Mouse (Mus musculus): Measurements from ENCODE around the gene Vps52. TPM values are rescaled to one million over a fixed set of nuclear protein-coding genes. Genes with fewer than 3 reads are reported as not detected.
"Not testable (repeated sequence)": the region's sequence is repeated elsewhere in the genome, so short reads cannot be mapped to it uniquely, and the experiment has no call there.

The Vps52 gene
- polyA plus RNA-seq, 1 experiment from 2014 or later = 53.5 TPM

GRCm38 (mm10) chr17:33965846-33966550, 10.4 kb downstream of the Vps52 start:
- H3K27ac ChIP-seq = no peak overlapping the region
- no peaks in the 10 kb centered on the region for H3K9me3 ChIP-seq (replicated peaks)
- no peak overlapping the region for H3K4me2 ChIP-seq
- H3K4me1 ChIP-seq = no peaks in the 10 kb centered on the region
- no peak overlapping the region for H3K4me3 ChIP-seq (replicated peaks)
- H3K27me3 ChIP-seq = no peaks in the 10 kb centered on the region
- no peak overlapping the region for H3K9ac ChIP-seq
- H3K36me3 ChIP-seq = peaks cover 53% of the 10 kb centered on the region
- ATAC-seq (replicated peaks; ENCODE audit: low FRiP score) = 0 out of 2 replicates have a peak, but pooled peaks have one; percentile 20
- WGBS = 88% methylated on average over 16 of the region's 16 CpGs

- Histone ChIP-seq H3K4me1 (no peaks in the 10 kb centered on the region), H3K9ac (no peak overlapping the region), H3K9me3 (replicated peaks) (no peaks in the 10 kb centered on the region), H3K4me2 (no peak overlapping the region), H3K36me3 (peaks cover 29% of the 10 kb centered on the region), H3K27me3 (peaks cover under 1% of the 10 kb centered on the region; the same call in 1 of the 2 replicates), H3K4me3 (replicated peaks) (no peak overlapping the region), H3K27ac (no peak overlapping the region)
- peak; percentile 63 for ATAC-seq (replicated peaks; ENCODE audit: low FRiP score)
- WGBS = 5% methylated on average over 9 of the region's 9 CpGs
These were observed 12.9 kb downstream of the Vps52 start for GRCm38 (mm10) chr17:33968489-33968888.

GRCm38 (mm10) chr17:33968927-33969326, 13.3 kb downstream of the Vps52 start:
- H3K4me1 ChIP-seq = no peaks in the 10 kb centered on the region
- no peaks in the 10 kb centered on the region for H3K9me3 ChIP-seq (replicated peaks)
- 28% methylated on average over 5 of the region's 5 CpGs for WGBS
- peak; percentile 27; the same call in 1 of the 2 replicates for ATAC-seq (replicated peaks; ENCODE audit: low FRiP score)
- no peak overlapping the region for H3K27ac ChIP-seq
- H3K4me3 ChIP-seq (replicated peaks) = no peak overlapping the region
- H3K27me3 ChIP-seq = peaks cover 3% of the 10 kb centered on the region; the same call in 1 of the 2 replicates
- no peak overlapping the region for H3K9ac ChIP-seq
- H3K4me2 ChIP-seq = no peak overlapping the region
- H3K36me3 ChIP-seq = peaks cover 24% of the 10 kb centered on the region

- no peak overlapping the region for H3K4me3 ChIP-seq (replicated peaks)
- no peaks in the 10 kb centered on the region for H3K9me3 ChIP-seq (replicated peaks)
- H3K9ac ChIP-seq = no peak overlapping the region
- peaks cover 3% of the 10 kb centered on the region; the same call in 1 of the 2 replicates for H3K27me3 ChIP-seq
- H3K4me1 ChIP-seq = no peaks in the 10 kb centered on the region
- H3K27ac ChIP-seq = no peak overlapping the region
- ATAC-seq (replicated peaks; ENCODE audit: low FRiP score) = no peak
- no peak overlapping the region for H3K4me2 ChIP-seq
- H3K36me3 ChIP-seq = peaks cover 21% of the 10 kb centered on the region
- WGBS = 79% methylated on average over 4 of the region's 4 CpGs
These were observed 13.8 kb downstream of the Vps52 start for GRCm38 (mm10) chr17:33969394-33969793.

GRCm38 (mm10) chr17:33972691-33973090, 17.1 kb downstream of the Vps52 start:
- ATAC-seq (replicated peaks; ENCODE audit: low FRiP score) = no peak; the same call in 1 of the 2 replicates
- Histone ChIP-seq H3K27me3 (peaks cover 28% of the 10 kb centered on the region), H3K4me3 (replicated peaks) (no peak overlapping the region), H3K36me3 (no peaks in the 10 kb centered on the region), H3K9me3 (replicated peaks) (no peaks in the 10 kb centered on the region), H3K4me1 (peaks cover 1% of the 10 kb centered on the region), H3K27ac (no peak overlapping the region), H3K9ac (no peak overlapping the region), H3K4me2 (no peak overlapping the region)
- 5% methylated on average over 1 of the region's 1 CpGs for WGBS

- Histone ChIP-seq H3K9ac (no peak overlapping the region), H3K4me2 (no peak overlapping the region), H3K4me3 (replicated peaks) (no peak overlapping the region), H3K27me3 (peaks cover 37% of the 10 kb centered on the region), H3K4me1 (peaks cover 10% of the 10 kb centered on the region), H3K27ac (no peak overlapping the region), H3K9me3 (replicated peaks) (no peaks in the 10 kb centered on the region), H3K36me3 (no peaks in the 10 kb centered on the region)
- no peak for ATAC-seq (replicated peaks; ENCODE audit: low FRiP score)
- 66% methylated on average over 3 of the region's 3 CpGs for WGBS
These were observed 18.0 kb downstream of the Vps52 start for GRCm38 (mm10) chr17:33973572-33973971.

GRCm38 (mm10) chr17:33977861-33978557, 22.4 kb downstream of the Vps52 start:
- H3K4me1 ChIP-seq = peaks cover 30% of the 10 kb centered on the region
- peak overlapping the region; percentile 75 for H3K4me2 ChIP-seq
- WGBS = 2% methylated on average over 57 of the region's 57 CpGs
- H3K9me3 ChIP-seq (replicated peaks) = no peaks in the 10 kb centered on the region
- peak overlapping the region; percentile 27; the same call in 1 of the 2 replicates for H3K9ac ChIP-seq
- no peaks in the 10 kb centered on the region for H3K36me3 ChIP-seq
- no peak for ATAC-seq (replicated peaks; ENCODE audit: low FRiP score)
- no peak overlapping the region for H3K27ac ChIP-seq
- peak overlapping the region; percentile 47 for H3K4me3 ChIP-seq (replicated peaks)
- peaks cover 60% of the 10 kb centered on the region for H3K27me3 ChIP-seq

GRCm38 (mm10) chr17:33978631-33979031, 23.0 kb downstream of the Vps52 start:
- no peaks in the 10 kb centered on the region for H3K9me3 ChIP-seq (replicated peaks)
- H3K4me3 ChIP-seq (replicated peaks) = peak overlapping the region; percentile 47
- WGBS = under 1% methylated on average over 17 of the region's 17 CpGs
- peak; percentile 76 for ATAC-seq (replicated peaks; ENCODE audit: low FRiP score)
- no peaks in the 10 kb centered on the region for H3K36me3 ChIP-seq
- peaks cover 58% of the 10 kb centered on the region for H3K27me3 ChIP-seq
- H3K27ac ChIP-seq = no peak overlapping the region
- peak overlapping the region; percentile 75 for H3K4me2 ChIP-seq
- peak overlapping the region; percentile 27; the same call in 1 of the 2 replicates for H3K9ac ChIP-seq
- H3K4me1 ChIP-seq = peaks cover 30% of the 10 kb centered on the region

GRCm38 (mm10) chr17:33979512-33980050, 24.0 kb downstream of the Vps52 start:
- Histone ChIP-seq H3K36me3 (no peaks in the 10 kb centered on the region), H3K27ac (no peak overlapping the region), H3K4me1 (peaks cover 30% of the 10 kb centered on the region), H3K9ac (no peak overlapping the region), H3K9me3 (replicated peaks) (no peaks in the 10 kb centered on the region), H3K4me3 (replicated peaks) (no peak overlapping the region), H3K27me3 (peaks cover 57% of the 10 kb centered on the region), H3K4me2 (no peak overlapping the region)
- no peak for ATAC-seq (replicated peaks; ENCODE audit: low FRiP score)
- 53% methylated on average over 6 of the region's 6 CpGs for WGBS

GRCm38 (mm10) chr17:33980181-33981035, 24.8 kb downstream of the Vps52 start:
- Histone ChIP-seq H3K36me3 (no peaks in the 10 kb centered on the region), H3K27me3 (peaks cover 50% of the 10 kb centered on the region), H3K9me3 (replicated peaks) (no peaks in the 10 kb centered on the region), H3K4me3 (replicated peaks) (peak overlapping the region; percentile 60; the same call in 1 of the 2 replicates), H3K4me1 (peaks cover 30% of the 10 kb centered on the region), H3K9ac (no peak overlapping the region), H3K27ac (peak overlapping the region; percentile 47), H3K4me2 (peak overlapping the region; percentile 81; the same call in 1 of the 2 replicates)
- 0 out of 2 replicates have a peak, but pooled peaks have one; percentile 4 for ATAC-seq (replicated peaks; ENCODE audit: low FRiP score)
- WGBS = 74% methylated on average over 19 of the region's 19 CpGs

GRCm38 (mm10) chr17:33981192-33981909, 25.7 kb downstream of the Vps52 start:
- peak; percentile 87 for ATAC-seq (replicated peaks; ENCODE audit: low FRiP score)
- WGBS = under 1% methylated on average over 27 of the region's 27 CpGs
- Histone ChIP-seq H3K27ac (peak overlapping the region; percentile 91), H3K4me3 (replicated peaks) (peak overlapping the region; percentile 60), H3K4me1 (peaks cover 30% of the 10 kb centered on the region), H3K4me2 (peak overlapping the region; percentile 81), H3K27me3 (peaks cover 45% of the 10 kb centered on the region), H3K9ac (peak overlapping the region; percentile 57; the same call in 1 of the 2 replicates)
- not testable (repeated sequence) for H3K36me3 ChIP-seq; H3K9me3 ChIP-seq (replicated peaks)
